Mouse (Mus musculus): Measurements from ENCODE around the gene Zc3h12c. TPM values are rescaled to one million over a fixed set of nuclear protein-coding genes. Genes with fewer than 3 reads are reported as not detected.
A peak's percentile ranks its signal among the peaks of the same experiment; 100 is the strongest.

The Zc3h12c gene
- total and polyA plus RNA-seq, 2 experiments from 2014 or later, result 1.8 to 9.8 TPM

GRCm38 (mm10) chr9:52093108-52093507 is 75.3 kb downstream of the Zc3h12c start:
- WGBS, result 23% methylated on average over 8 of the region's 8 CpGs
- no peak overlapping the region for H3K4me3 ChIP-seq (ENCODE audit: low read depth, low read length)
- ATAC-seq (ENCODE audit: insufficient read depth, low read depth) (0 out of 2 replicates have a peak, but pooled peaks have one; percentile 15), DNase-seq (ENCODE audit: low spot score) (no peak)
- H3K9me3 ChIP-seq (replicated peaks; ENCODE audit: control insufficient read depth, low read length), result no peaks in the 10 kb centered on the region
- peak overlapping the region; percentile 25; the same call in 1 of the 2 replicates for H3K27ac ChIP-seq (ENCODE audit: low read depth)
- no peaks in the 10 kb centered on the region for H3K27me3 ChIP-seq (ENCODE audit: control insufficient read depth, insufficient read depth, low read length)
- no peaks in the 10 kb centered on the region for H3K4me1 ChIP-seq (ENCODE audit: control insufficient read depth, insufficient read depth)
- TF ChIP-seq CTCF (IDR thresholded peaks at IDR 0.05; ENCODE audit: low read depth), result no peak
- H3K9ac ChIP-seq (replicated peaks; ENCODE audit: low read depth, low read length), result no peak overlapping the region
- H3K36me3 ChIP-seq (replicated peaks; ENCODE audit: control insufficient read depth, insufficient read depth, low read length), result peaks cover 5% of the 10 kb centered on the region
- no peak overlapping the region for H3K4me2 ChIP-seq (ENCODE audit: low read depth, low read length)

GRCm38 (mm10) chr9:52092311-52092710 is 76.1 kb downstream of the Zc3h12c start:
- H3K4me1 ChIP-seq (ENCODE audit: control insufficient read depth, insufficient read depth), result no peaks in the 10 kb centered on the region
- no peaks in the 10 kb centered on the region for H3K27me3 ChIP-seq (ENCODE audit: control insufficient read depth, insufficient read depth, low read length)
- H3K9me3 ChIP-seq (replicated peaks; ENCODE audit: control insufficient read depth, low read length), result no peaks in the 10 kb centered on the region
- H3K27ac ChIP-seq (ENCODE audit: low read depth), result no peak overlapping the region
- no peak for DNase-seq (ENCODE audit: low spot score)
- no peak overlapping the region for H3K9ac ChIP-seq (replicated peaks; ENCODE audit: low read depth, low read length)
- TF ChIP-seq CTCF (IDR thresholded peaks at IDR 0.05; ENCODE audit: low read depth), result no peak
- no peak for TF ChIP-seq EP300 (IDR thresholded peaks at IDR 0.05; ENCODE audit: low read depth)
- H3K4me2 ChIP-seq (ENCODE audit: low read depth, low read length), result no peak overlapping the region
- WGBS, result 64% methylated on average over 5 of the region's 5 CpGs
- ATAC-seq (ENCODE audit: insufficient read depth, low read depth), result no peak
- peaks cover 10% of the 10 kb centered on the region for H3K36me3 ChIP-seq (replicated peaks; ENCODE audit: control insufficient read depth, insufficient read depth, low read length)
- H3K4me3 ChIP-seq (ENCODE audit: low read depth, low read length), result no peak overlapping the region

GRCm38 (mm10) chr9:52091752-52092151 is 76.6 kb downstream of the Zc3h12c start:
- H3K27ac ChIP-seq (ENCODE audit: low read depth), result no peak overlapping the region
- no peaks in the 10 kb centered on the region for H3K9me3 ChIP-seq (replicated peaks; ENCODE audit: control insufficient read depth, low read length)
- DNase-seq (ENCODE audit: low spot score) (no peak), ATAC-seq (ENCODE audit: insufficient read depth, low read depth) (no peak)
- no peak overlapping the region for H3K9ac ChIP-seq (replicated peaks; ENCODE audit: low read depth, low read length)
- peaks cover 16% of the 10 kb centered on the region for H3K36me3 ChIP-seq (replicated peaks; ENCODE audit: control insufficient read depth, insufficient read depth, low read length)
- H3K4me3 ChIP-seq (ENCODE audit: low read depth, low read length), result no peak overlapping the region
- no peaks in the 10 kb centered on the region for H3K4me1 ChIP-seq (ENCODE audit: control insufficient read depth, insufficient read depth)
- WGBS, result 70% methylated on average over 9 of the region's 9 CpGs
- TF ChIP-seq CTCF (IDR thresholded peaks at IDR 0.05; ENCODE audit: low read depth), result no peak
- TF ChIP-seq EP300 (IDR thresholded peaks at IDR 0.05; ENCODE audit: low read depth), result no peak
- H3K27me3 ChIP-seq (ENCODE audit: control insufficient read depth, insufficient read depth, low read length), result no peaks in the 10 kb centered on the region
- no peak overlapping the region for H3K4me2 ChIP-seq (ENCODE audit: low read depth, low read length)

GRCm38 (mm10) chr9:52082414-52082813 is 86.0 kb downstream of the Zc3h12c start:
- no peak overlapping the region for H3K9ac ChIP-seq (replicated peaks; ENCODE audit: low read depth, low read length)
- no peaks in the 10 kb centered on the region for H3K4me1 ChIP-seq (ENCODE audit: control insufficient read depth, insufficient read depth)
- no peak overlapping the region for H3K4me2 ChIP-seq (ENCODE audit: low read depth, low read length)
- no peaks in the 10 kb centered on the region for H3K9me3 ChIP-seq (replicated peaks; ENCODE audit: control insufficient read depth, low read length)
- H3K36me3 ChIP-seq (replicated peaks; ENCODE audit: control insufficient read depth, insufficient read depth, low read length), result peaks cover 75% of the 10 kb centered on the region
- TF ChIP-seq CTCF (IDR thresholded peaks at IDR 0.05; ENCODE audit: low read depth) (no peak), EP300 (IDR thresholded peaks at IDR 0.05; ENCODE audit: low read depth) (no peak)
- H3K4me3 ChIP-seq (ENCODE audit: low read depth, low read length), result no peak overlapping the region
- H3K27me3 ChIP-seq (ENCODE audit: control insufficient read depth, insufficient read depth, low read length), result no peaks in the 10 kb centered on the region
- H3K27ac ChIP-seq (ENCODE audit: low read depth), result no peak overlapping the region
- DNase-seq (ENCODE audit: low spot score) (no peak), ATAC-seq (ENCODE audit: insufficient read depth, low read depth) (no peak)
- WGBS, result 70% methylated on average over 4 of the region's 4 CpGs

GRCm38 (mm10) chr9:52081979-52082378 is 86.4 kb downstream of the Zc3h12c start:
- Histone ChIP-seq H3K4me2 (ENCODE audit: low read depth, low read length) (no peak overlapping the region), H3K4me1 (ENCODE audit: control insufficient read depth, insufficient read depth) (no peaks in the 10 kb centered on the region), H3K27me3 (ENCODE audit: control insufficient read depth, insufficient read depth, low read length) (no peaks in the 10 kb centered on the region), H3K36me3 (replicated peaks; ENCODE audit: control insufficient read depth, insufficient read depth, low read length) (peaks cover 74% of the 10 kb centered on the region), H3K4me3 (ENCODE audit: low read depth, low read length) (no peak overlapping the region), H3K9me3 (replicated peaks; ENCODE audit: control insufficient read depth, low read length) (no peaks in the 10 kb centered on the region), H3K9ac (replicated peaks; ENCODE audit: low read depth, low read length) (no peak overlapping the region), H3K27ac (ENCODE audit: low read depth) (no peak overlapping the region)
- WGBS, result 63% methylated on average over 2 of the region's 2 CpGs
- DNase-seq (ENCODE audit: low spot score), result no peak
- TF ChIP-seq CTCF (IDR thresholded peaks at IDR 0.05; ENCODE audit: low read depth), result no peak
- no peak for TF ChIP-seq EP300 (IDR thresholded peaks at IDR 0.05; ENCODE audit: low read depth)
- ATAC-seq (ENCODE audit: insufficient read depth, low read depth), result no peak

GRCm38 (mm10) chr9:52077692-52078091 is 90.7 kb downstream of the Zc3h12c start:
- H3K27ac ChIP-seq (ENCODE audit: low read depth), result no peak overlapping the region
- no peak overlapping the region for H3K4me3 ChIP-seq (ENCODE audit: low read depth, low read length)
- DNase-seq (ENCODE audit: low spot score) (no peak), ATAC-seq (ENCODE audit: insufficient read depth, low read depth) (no peak)
- H3K9me3 ChIP-seq (replicated peaks; ENCODE audit: control insufficient read depth, low read length), result no peaks in the 10 kb centered on the region
- WGBS, result 80% methylated on average over 1 of the region's 1 CpGs
- H3K27me3 ChIP-seq (ENCODE audit: control insufficient read depth, insufficient read depth, low read length), result no peaks in the 10 kb centered on the region
- peaks cover 74% of the 10 kb centered on the region for H3K36me3 ChIP-seq (replicated peaks; ENCODE audit: control insufficient read depth, insufficient read depth, low read length)
- H3K4me2 ChIP-seq (ENCODE audit: low read depth, low read length), result no peak overlapping the region
- TF ChIP-seq CTCF (IDR thresholded peaks at IDR 0.05; ENCODE audit: low read depth) (no peak), EP300 (IDR thresholded peaks at IDR 0.05; ENCODE audit: low read depth) (no peak)
- H3K9ac ChIP-seq (replicated peaks; ENCODE audit: low read depth, low read length), result no peak overlapping the region
- no peaks in the 10 kb centered on the region for H3K4me1 ChIP-seq (ENCODE audit: control insufficient read depth, insufficient read depth)
